Mouse (Mus musculus) bone marrow, adult 2 months (tissue): Measurements from ENCODE around the gene Slc30a4. TPM values are rescaled to one million over a fixed set of nuclear protein-coding genes. Genes with fewer than 3 reads are reported as not detected.

Experiments used
- H3K27ac ChIP-seq: fragments of 200-500 bp; 2 replicates; pipeline ENCODE4 v1.5.1; 2012; ENCODE audit warnings: low read depth, mild to moderate bottlenecking, control low read depth, inconsistent platforms, low read length; ENCODE audit not compliant: control insufficient read depth, poor library complexity, insufficient read depth
- H3K4me1 ChIP-seq: fragments of 200-500 bp; 2 replicates; pipeline ENCODE4 v1.6.1; 2011; ENCODE audit warnings: low read length; ENCODE audit not compliant: control insufficient read depth, insufficient read depth
- H3K4me3 ChIP-seq: fragments of 200-500 bp; replicated peaks from 2 replicates; pipeline ENCODE3; 2011; ENCODE audit warnings: mild to moderate bottlenecking, low read depth, low read length, control low read depth; ENCODE audit not compliant: control insufficient read depth
- CTCF ChIP-seq: fragments of 200-500 bp; IDR thresholded peaks from 2 replicates; pipeline ENCODE4 v1.5.1; 2011; ENCODE audit warnings: low read length, control low read depth; ENCODE audit not compliant: control insufficient read depth, insufficient read depth
- POLR2A ChIP-seq: fragments of 200-500 bp; IDR thresholded peaks from 2 replicates; pipeline ENCODE4 v1.6.1; 2011; ENCODE audit warnings: low read depth, mild to moderate bottlenecking, control low read depth, low read length, borderline replicate concordance; ENCODE audit not compliant: control insufficient read depth
- WGBS: fragments of 180-500 bp; shearing (Covaris S2); methylation state at CpG from one replicate; pipeline ENCODE4 v1.1.7; 2018; 5-methylcytosine and 5-hydroxymethylcytosine counted together
- polyA plus RNA-seq: library from polyadenylated mRNA; stranded (reverse); fragments of >200 nt; gene quantifications from 2 replicates; pipeline ENCODE4 v1.2.4, GENCODE M21; 2011; ENCODE audit warnings: low replicate concordance; ENCODE audit not compliant: missing spikeins, insufficient read depth, insufficient read length

Gene Slc30a4
- polyA plus RNA-seq, 1 experiment = 2.8 TPM

DNA sequence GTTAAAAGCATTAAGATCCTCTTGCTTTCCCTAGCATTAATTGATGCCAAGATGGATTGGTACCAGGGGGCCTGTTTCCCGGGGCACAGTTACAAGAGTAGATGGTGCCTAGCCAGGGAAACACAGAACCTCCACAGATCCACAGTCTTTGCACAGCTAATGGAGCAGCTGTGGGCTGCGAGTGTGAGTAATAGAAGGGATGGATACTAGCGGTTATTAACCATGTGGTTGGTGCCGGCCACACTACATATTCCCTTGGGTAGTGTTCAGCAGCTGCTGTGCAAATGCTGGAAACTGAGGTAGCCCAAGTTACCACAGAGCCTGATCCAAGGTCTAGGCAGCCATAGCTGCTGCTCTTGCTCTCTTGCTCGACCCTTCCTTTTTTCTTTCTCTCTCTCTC is 30.7 kb downstream of the Slc30a4 start:
- Histone ChIP-seq H3K27ac (no peak overlapping the region), H3K4me3 (no peak overlapping the region), H3K4me1 (peaks cover 5% of the 10 kb centered on the region; the same call in 1 of the 2 replicates)
- TF ChIP-seq CTCF (no peak), POLR2A (no peak)
- WGBS = 65% methylated on average over 5 of the region's 5 CpGs

DNA sequence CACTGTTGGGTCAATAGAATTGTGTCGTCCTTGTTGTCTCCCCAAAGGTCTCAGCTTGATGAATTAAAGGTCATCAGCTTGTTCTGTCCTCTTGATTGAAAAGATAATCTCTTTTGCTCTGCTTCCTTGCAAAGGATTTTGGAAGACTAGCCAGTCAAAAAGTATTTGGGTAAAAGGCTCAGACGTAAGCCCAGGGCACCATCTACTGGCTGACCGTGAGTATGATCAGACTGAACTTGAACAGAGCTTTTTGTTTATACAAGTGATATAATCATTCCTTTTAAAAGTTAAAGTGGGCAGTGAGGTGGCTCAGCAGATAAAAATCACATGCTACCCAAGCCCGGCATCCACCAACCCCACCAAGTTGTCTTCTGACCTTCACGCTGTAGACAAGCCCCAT is 34.6 kb downstream of the Slc30a4 start:
- no peak overlapping the region for H3K4me3 ChIP-seq
- no peak overlapping the region for H3K27ac ChIP-seq
- peaks cover 3% of the 10 kb centered on the region; the same call in 1 of the 2 replicates for H3K4me1 ChIP-seq
- TF ChIP-seq CTCF (peak; percentile 41), POLR2A (no peak)
- 20% methylated on average over 5 of the region's 5 CpGs for WGBS

DNA sequence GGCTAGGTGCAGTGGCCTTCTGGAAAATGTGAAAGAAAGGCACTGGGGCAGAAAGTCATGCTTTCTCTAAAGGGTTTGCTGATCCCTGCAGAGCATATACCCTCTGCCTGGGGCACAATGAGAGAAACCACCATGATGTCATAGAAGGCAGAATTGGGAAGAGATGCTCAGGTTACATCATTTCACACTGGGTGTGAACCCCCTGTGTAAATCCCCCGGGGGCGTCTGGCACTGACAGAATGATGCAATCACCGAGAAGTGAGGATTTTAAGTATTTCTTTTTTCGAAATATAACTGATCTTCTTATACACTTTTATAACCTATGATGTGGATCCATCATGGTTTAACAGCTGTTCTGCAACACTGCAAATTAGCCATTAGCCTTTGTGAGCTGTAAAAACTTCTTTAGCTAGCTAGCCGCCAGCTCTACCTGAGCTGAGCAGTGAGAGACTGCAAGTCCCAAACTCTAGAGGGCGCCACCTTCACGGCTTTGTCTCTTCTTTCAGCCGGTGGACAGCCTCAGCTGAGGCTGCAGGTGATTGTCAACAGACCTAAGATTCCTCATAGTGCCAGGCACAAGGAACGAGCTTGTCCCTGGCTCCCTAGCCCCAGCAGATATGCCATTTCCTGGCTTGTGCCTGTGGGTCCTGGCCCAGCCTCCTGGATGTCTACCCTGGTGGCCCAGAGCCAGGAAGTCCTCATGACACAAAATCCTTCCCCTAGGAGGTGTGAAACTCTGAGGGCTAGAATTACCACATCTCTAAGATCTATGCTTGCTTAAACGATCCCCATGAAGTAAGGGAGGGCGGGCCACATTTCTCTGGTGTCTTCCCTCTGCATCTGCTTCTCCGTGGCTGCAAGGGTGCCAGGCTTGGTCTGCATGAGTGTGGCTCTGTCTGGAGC is 36.2 kb downstream of the Slc30a4 start:
- peak overlapping the region; percentile 8 for H3K4me3 ChIP-seq

DNA sequence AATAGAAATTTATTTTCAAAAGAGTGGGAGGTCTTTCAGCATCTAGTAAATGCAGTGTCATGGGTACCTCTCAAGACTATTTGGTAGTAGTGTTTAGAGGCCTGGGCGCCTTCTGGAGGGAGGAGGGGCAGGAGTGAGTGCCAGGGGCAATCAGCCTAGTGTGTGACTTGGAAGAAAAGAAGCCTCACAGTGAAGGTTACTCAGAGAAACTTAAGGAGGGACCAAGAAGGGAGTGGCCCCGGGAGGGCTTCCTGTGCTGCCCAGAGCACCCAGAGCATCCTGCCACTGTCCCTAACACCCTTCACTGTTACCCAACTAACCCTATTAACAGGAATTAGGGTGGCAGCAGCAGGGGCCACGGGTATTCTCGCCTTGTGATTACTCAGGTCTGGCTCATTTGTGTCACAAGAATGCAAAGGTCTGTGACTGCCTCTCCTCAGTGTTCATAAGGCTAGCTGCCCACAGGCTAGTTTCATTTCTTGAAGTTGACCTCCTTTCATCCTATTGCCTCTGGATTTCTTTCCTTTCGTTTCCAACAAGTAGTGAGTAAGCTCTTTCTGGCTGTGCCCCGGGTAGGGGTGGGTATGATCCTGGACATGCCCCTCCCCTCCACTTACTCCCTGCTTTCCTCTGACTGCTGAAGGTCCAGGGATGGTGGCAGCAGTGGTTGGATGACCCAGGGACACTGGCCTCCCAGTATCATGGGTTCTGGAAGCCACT is 37.0 kb downstream of the Slc30a4 start:
- H3K4me1 ChIP-seq = peaks cover 2% of the 10 kb centered on the region; the same call in 1 of the 2 replicates
- TF ChIP-seq POLR2A (no peak), CTCF (no peak)
- peak overlapping the region; percentile 3; the same call in 1 of the 2 replicates for H3K27ac ChIP-seq
- no peak overlapping the region for H3K4me3 ChIP-seq
- WGBS = 33% methylated on average over 6 of the region's 6 CpGs

More for the DNA sequence above, 36.2 kb downstream of the Slc30a4 start:
- TF ChIP-seq POLR2A (no peak), CTCF (peak; percentile 67)
- Histone ChIP-seq H3K4me1 (peaks cover 2% of the 10 kb centered on the region; the same call in 1 of the 2 replicates), H3K27ac (peak overlapping the region; percentile 46)
- WGBS = 17% methylated on average over 12 of the region's 12 CpGs

DNA sequence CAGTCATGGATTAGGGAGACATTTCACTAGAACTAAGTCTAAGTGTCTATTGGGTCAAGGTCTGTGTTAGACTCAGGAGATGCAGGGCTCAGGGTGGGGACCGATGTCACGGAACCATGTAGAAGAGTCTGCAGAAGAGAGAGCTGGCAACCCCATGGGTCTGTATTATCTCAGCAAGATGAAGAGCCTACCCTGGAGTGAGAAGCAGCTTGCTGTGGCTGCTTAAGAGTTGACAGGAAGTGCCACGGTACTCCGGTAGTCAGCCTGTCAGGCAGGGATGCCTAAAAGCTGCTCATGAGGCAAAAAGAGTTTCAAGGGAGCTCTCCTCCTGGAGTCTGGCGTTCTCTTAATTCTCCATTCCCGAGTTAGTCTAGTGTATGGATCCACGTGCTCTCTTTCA is 42.6 kb downstream of the Slc30a4 start:
- Histone ChIP-seq H3K4me3 (no peak overlapping the region), H3K4me1 (no peaks in the 10 kb centered on the region), H3K27ac (no peak overlapping the region)
- 59% methylated on average over 7 of the region's 7 CpGs for WGBS
- TF ChIP-seq CTCF = no peak
- no peak for TF ChIP-seq POLR2A

DNA sequence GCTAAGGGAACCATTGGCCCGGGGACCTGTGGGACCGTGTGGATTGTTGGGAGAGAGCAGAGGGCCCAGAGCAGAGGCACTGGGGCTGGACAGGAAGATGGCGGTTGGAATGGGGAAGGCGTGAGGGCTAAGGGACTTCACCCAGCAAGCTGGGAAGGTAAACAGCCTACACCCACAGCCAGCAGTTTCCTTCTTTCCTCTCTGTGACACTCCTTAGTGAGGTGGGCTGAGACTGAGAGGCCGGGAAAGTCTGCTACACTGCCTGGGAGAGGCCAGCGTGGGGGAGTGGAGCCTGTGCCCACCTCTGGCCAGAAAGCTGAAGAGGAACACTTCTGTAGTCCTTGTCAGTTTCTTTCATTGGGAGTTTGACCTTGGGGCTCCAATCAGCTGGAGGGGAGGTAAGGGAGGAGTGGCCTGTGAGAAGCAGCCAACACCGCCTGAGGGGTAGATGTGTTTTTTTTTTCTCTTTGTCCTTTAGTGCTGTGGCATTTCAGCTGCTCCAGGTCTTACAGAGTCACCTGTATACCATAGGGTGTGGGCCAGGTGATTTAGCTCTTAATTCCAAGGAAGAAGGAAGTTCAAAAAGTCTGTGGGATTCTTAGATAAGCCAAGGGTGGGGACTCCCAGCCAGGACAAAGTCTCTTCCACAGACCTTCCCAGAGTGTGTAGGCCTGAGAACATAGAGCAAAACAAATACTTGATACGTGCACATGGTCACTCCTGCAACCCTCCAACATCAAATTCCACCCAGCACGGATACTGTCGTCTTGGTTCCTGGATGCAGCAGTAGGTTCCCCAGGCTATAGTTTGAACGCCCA is 44.5 kb downstream of the Slc30a4 start:
- no peak overlapping the region for H3K27ac ChIP-seq
- H3K4me3 ChIP-seq = no peak overlapping the region
- TF ChIP-seq POLR2A (no peak), CTCF (no peak)
- WGBS = 53% methylated on average over 11 of the region's 11 CpGs
- no peaks in the 10 kb centered on the region; the same call in 1 of the 2 replicates for H3K4me1 ChIP-seq

DNA sequence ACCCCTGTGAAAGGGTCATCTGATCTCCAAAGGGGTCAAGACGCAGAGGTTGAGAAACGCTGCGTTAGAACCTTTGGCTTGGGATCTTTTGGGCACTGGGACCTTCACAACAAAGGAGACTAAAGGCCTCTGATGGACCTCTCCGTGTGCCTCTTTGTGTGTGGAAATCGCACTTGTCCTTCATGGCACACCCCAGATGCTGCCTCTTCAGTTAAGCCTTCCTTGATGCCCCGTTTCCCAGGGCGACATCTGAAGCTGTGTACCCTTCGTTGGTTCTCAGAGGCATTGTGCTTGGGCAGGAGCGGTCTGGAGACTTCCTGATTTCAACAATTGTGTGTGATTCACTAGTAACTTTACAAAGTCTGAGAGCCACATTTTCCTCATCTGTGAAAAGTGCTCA is 45.7 kb downstream of the Slc30a4 start:
- 59% methylated on average over 9 of the region's 9 CpGs for WGBS
- TF ChIP-seq POLR2A (no peak), CTCF (no peak)
- Histone ChIP-seq H3K27ac (no peak overlapping the region), H3K4me3 (no peak overlapping the region), H3K4me1 (peaks cover 2% of the 10 kb centered on the region; the same call in 1 of the 2 replicates)

DNA sequence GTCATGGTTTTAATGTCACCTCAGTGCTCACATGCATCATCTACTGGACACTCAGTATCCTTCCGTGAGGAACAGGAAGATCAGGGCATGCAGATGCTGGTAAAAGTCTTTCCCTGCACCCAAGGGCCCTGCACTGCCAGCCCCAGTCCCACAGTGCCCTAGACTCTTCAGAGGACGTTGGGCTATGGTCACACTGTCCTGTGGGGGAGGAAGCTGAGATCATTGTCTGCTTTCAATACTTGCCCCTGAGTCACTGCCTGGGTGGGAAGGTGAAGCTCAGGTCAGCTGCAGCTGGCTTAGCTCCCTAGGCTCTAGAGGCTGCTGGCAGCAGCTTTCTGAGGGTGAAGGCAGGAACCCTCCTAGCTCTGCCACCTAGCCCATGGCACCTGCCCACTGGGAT is 46.4 kb downstream of the Slc30a4 start:
- Histone ChIP-seq H3K27ac (no peak overlapping the region), H3K4me1 (peaks cover 3% of the 10 kb centered on the region; the same call in 1 of the 2 replicates), H3K4me3 (no peak overlapping the region)
- TF ChIP-seq POLR2A (no peak), CTCF (no peak)
- 26% methylated on average over 2 of the region's 2 CpGs for WGBS
